Mouse (Mus musculus): ENCODE results near the gene Aaed1.

- no peak for TF ChIP-seq CTCF (IDR thresholded peaks at IDR 0.05; ENCODE audit: low read depth)
- no peak for TF ChIP-seq EP300 (IDR thresholded peaks at IDR 0.05; ENCODE audit: low read depth)
Observed at GRCm38 (mm10) chr13:64286791-64287190, 25.7 kb downstream of the Aaed1 start.

Measured in liver, postnatal 0 days (tissue).